Comparison of ENCODE assay signal across 22 mouse cellular contexts in the genomic region with DNA sequence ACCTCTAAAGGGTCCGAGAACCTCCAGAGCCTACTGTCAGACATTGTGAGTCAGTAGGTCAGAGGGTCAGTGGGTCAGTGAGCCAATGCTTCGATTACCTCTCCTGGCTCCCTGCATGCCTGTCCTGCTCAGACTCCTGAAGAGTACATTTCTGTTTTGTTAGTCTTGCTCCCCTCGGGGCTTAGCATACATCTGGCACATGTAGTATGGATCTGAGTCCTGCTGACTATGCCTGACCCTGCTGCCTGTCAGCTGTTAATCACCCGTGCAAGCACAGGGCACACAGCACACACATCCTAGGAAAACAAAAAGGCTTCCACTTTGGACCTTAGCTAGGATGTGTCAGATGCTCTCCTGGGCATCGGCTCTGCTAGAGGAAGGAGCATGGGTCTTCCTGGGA.
DNase-seq lines count a peak whose midpoint lies in the region; ATAC-seq lines count a peak whose summit lies in the region.
"Had no signal": no experiment of that assay in that cellular context is flagged by ENCODE, and none has a peak within 500 bp of the region (broad histone marks: within the 10 kb centered on the region; RNA-seq: fewer than 3 reads in every experiment).

No protein-coding gene starts in this region.

- peaks cover 15% of the 10 kb centered on the region for H3K36me3 ChIP-seq in kidney, embryonic 15.5 days
- H3K36me3 ChIP-seq in kidney, embryonic 16.5 days (ENCODE audit: insufficient read depth, low read length) = no peaks in the 10 kb centered on the region
- no peaks in the 10 kb centered on the region for H3K36me3 ChIP-seq in neural tube, embryonic 14.5 days (ENCODE audit: control insufficient read depth, insufficient read depth, low read length)
- peaks cover 3% of the 10 kb centered on the region for H3K36me3 ChIP-seq in midbrain, embryonic 11.5 days (ENCODE audit: control insufficient read depth, insufficient read depth, low read length)
- H3K36me3 ChIP-seq: liver, embryonic 13.5 days had no signal

- no peaks in the 10 kb centered on the region for H3K9me3 ChIP-seq in kidney, embryonic 15.5 days (replicated peaks)
- no peaks in the 10 kb centered on the region for H3K9me3 ChIP-seq in kidney, embryonic 16.5 days (ENCODE audit: low read length)
- no peaks in the 10 kb centered on the region for H3K9me3 ChIP-seq in neural tube, embryonic 14.5 days (ENCODE audit: control insufficient read depth, low read length)
- H3K9me3 ChIP-seq in midbrain, embryonic 11.5 days (ENCODE audit: control insufficient read depth, low read length) = no peaks in the 10 kb centered on the region
- H3K9me3 ChIP-seq: limb, embryonic 12.5 days; liver, embryonic 13.5 days had no signal

- H3K27me3 ChIP-seq in kidney, embryonic 15.5 days = no peaks in the 10 kb centered on the region
- H3K27me3 ChIP-seq in kidney, embryonic 16.5 days (ENCODE audit: insufficient read depth, low read length) = no peaks in the 10 kb centered on the region
- no peaks in the 10 kb centered on the region for H3K27me3 ChIP-seq in neural tube, embryonic 14.5 days (ENCODE audit: control insufficient read depth, insufficient read depth, low read length)
- no peaks in the 10 kb centered on the region for H3K27me3 ChIP-seq in midbrain, embryonic 11.5 days (ENCODE audit: control insufficient read depth, insufficient read depth, low read length)
- H3K27me3 ChIP-seq: limb, embryonic 12.5 days; liver, embryonic 13.5 days had no signal

- peak; percentile 47 for DNase-seq in embryo, embryonic 10 days (ENCODE audit: low spot score)
- peak; percentile 28 for DNase-seq in embryo, embryonic 9.5 days (ENCODE audit: extremely low spot score)
- DNase-seq in midbrain, embryonic 11.5 days (ENCODE audit: low spot score, missing footprints) = no peak
- DNase-seq: adrenal gland, postnatal 25 days; cerebellum, adult 9-10 months; gastrocnemius, postnatal 14 days; heart, adult 18-20 months; heart, postnatal 36 days; kidney, adult 2 months; kidney, postnatal 14 days; layer of hippocampus, postnatal 36 days; liver, embryonic 13.5 days; lung, embryonic 14.5 days; midbrain, embryonic 14.5 days; right cerebral cortex, postnatal 25 days; spleen, adult 18-20 months had no signal

- 0 out of 2 replicates have a peak, but pooled peaks have one; percentile 22 for ATAC-seq in kidney, embryonic 15.5 days (replicated peaks; ENCODE audit: low FRiP score)
- ATAC-seq in kidney, embryonic 16.5 days (ENCODE audit: low FRiP score, low TSS enrichment) = no peak
- peak; percentile 41; the same call in 1 of the 2 replicates for ATAC-seq in neural tube, embryonic 14.5 days (ENCODE audit: low read depth)
- no peak for ATAC-seq in CD4-positive, CD25-positive, alpha-beta regulatory T cell, adult 4 months
- ATAC-seq in midbrain, embryonic 11.5 days (ENCODE audit: low FRiP score) = no peak
- ATAC-seq: forebrain, embryonic 14.5 days had no signal

- H3K27ac ChIP-seq in kidney, embryonic 15.5 days = no peak overlapping the region
- no peak overlapping the region for H3K27ac ChIP-seq in kidney, embryonic 16.5 days (ENCODE audit: low read length)
- H3K27ac ChIP-seq in neural tube, embryonic 14.5 days (ENCODE audit: low read depth, low read length) = no peak overlapping the region
- H3K27ac ChIP-seq in midbrain, embryonic 11.5 days (ENCODE audit: low read depth, low read length) = no peak overlapping the region
- H3K27ac ChIP-seq: limb, embryonic 12.5 days; liver, embryonic 13.5 days had no signal

- no peak overlapping the region for H3K4me3 ChIP-seq in kidney, embryonic 15.5 days (replicated peaks)
- no peak overlapping the region for H3K4me3 ChIP-seq in kidney, embryonic 16.5 days (ENCODE audit: low read length)
- no peak overlapping the region for H3K4me3 ChIP-seq in neural tube, embryonic 14.5 days (ENCODE audit: low read depth, low read length)
- H3K4me3 ChIP-seq in midbrain, embryonic 11.5 days (ENCODE audit: low read depth, low read length) = no peak overlapping the region
- H3K4me3 ChIP-seq: limb, embryonic 12.5 days; liver, embryonic 13.5 days had no signal

- H3K4me2 ChIP-seq in kidney, embryonic 15.5 days = no peak overlapping the region
- no peak overlapping the region for H3K4me2 ChIP-seq in kidney, embryonic 16.5 days (replicated peaks; ENCODE audit: low read depth, low read length)
- no peak overlapping the region for H3K4me2 ChIP-seq in neural tube, embryonic 14.5 days (ENCODE audit: low read depth, low read length)
- H3K4me2 ChIP-seq in midbrain, embryonic 11.5 days = no peak overlapping the region
- H3K4me2 ChIP-seq: limb, embryonic 12.5 days; liver, embryonic 13.5 days; lung, embryonic 14.5 days had no signal

- no peak overlapping the region for H3K9ac ChIP-seq in kidney, embryonic 15.5 days
- H3K9ac ChIP-seq in kidney, embryonic 16.5 days (replicated peaks; ENCODE audit: low read length) = no peak overlapping the region
- H3K9ac ChIP-seq in neural tube, embryonic 14.5 days (replicated peaks; ENCODE audit: low read depth, low read length) = no peak overlapping the region
- H3K9ac ChIP-seq in midbrain, embryonic 11.5 days (ENCODE audit: low read length) = no peak overlapping the region
- H3K9ac ChIP-seq: limb, embryonic 12.5 days; liver, embryonic 13.5 days; lung, embryonic 14.5 days had no signal

- WGBS in kidney, embryonic 15.5 days = 15% methylated on average over 5 of the region's 5 CpGs
- WGBS in kidney, embryonic 16.5 days = 16% methylated on average over 5 of the region's 5 CpGs
- WGBS in neural tube, embryonic 14.5 days = 54% methylated on average over 5 of the region's 5 CpGs
- 61% methylated on average over 5 of the region's 5 CpGs for WGBS in midbrain, embryonic 11.5 days

- H3K4me1 ChIP-seq in kidney, embryonic 15.5 days = peaks cover 24% of the 10 kb centered on the region
- H3K4me1 ChIP-seq in kidney, embryonic 16.5 days (ENCODE audit: insufficient read depth, low read length) = peaks cover 9% of the 10 kb centered on the region
- no peaks in the 10 kb centered on the region for H3K4me1 ChIP-seq in neural tube, embryonic 14.5 days (ENCODE audit: control insufficient read depth, insufficient read depth, low read length)
- H3K4me1 ChIP-seq in midbrain, embryonic 11.5 days (ENCODE audit: control insufficient read depth, insufficient read depth, low read length) = peaks cover 7% of the 10 kb centered on the region; the same call in 1 of the 2 replicates

Comparison
In these comparisons a context has a peak if more than half of its experiments do, and no peak if none do; other contexts are left out.
1. ATAC-seq: peak in kidney, embryonic 15.5 days (single experiment) and neural tube, embryonic 14.5 days (single experiment); none in kidney, embryonic 16.5 days (single experiment), CD4-positive, CD25-positive, alpha-beta regulatory T cell, adult 4 months (single experiment) and midbrain, embryonic 11.5 days (single experiment).